In the genomic region with DNA sequence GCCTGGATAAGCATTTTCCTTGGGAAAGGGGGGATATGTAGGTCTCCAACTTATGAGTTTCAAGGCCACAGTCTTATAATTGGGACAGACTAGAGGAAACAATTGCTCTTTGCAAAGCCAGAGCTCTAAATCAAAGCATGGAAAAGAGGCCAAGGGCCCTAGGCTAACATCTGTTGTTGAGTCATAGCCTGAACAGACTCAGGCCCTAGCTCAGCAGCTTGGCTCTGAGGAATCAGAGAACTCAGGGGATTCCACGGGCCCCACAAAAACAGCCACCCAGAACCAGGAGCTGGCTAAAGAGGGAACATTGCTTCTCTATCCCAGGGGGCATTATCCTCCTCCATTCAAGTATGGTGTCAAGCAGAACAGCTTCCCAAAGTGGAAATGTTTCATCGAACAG, we compare ENCODE assay signal across 11 mouse cellular contexts. TPM values are rescaled to one million over a fixed set of nuclear protein-coding genes. Genes with fewer than 3 reads are reported as not detected.
DNase-seq lines count a peak whose midpoint lies in the region; TF ChIP-seq lines count a peak whose summit lies in the region.
"Had no signal": no experiment of that assay in that cellular context is flagged by ENCODE, and none has a peak within 500 bp of the region (broad histone marks: within the 10 kb centered on the region; RNA-seq: fewer than 3 reads in every experiment).

No protein-coding gene starts in this region.

- H3K27ac ChIP-seq in gastrocnemius, adult 2 months: peak overlapping the region; percentile 65
- H3K27ac ChIP-seq: hindbrain, embryonic 13.5 days had no signal

- DNase-seq in gastrocnemius, adult 2 months: peak; percentile 62
- DNase-seq in gastrocnemius, postnatal 10 days: no peak
- peak; percentile 15 for DNase-seq in 416B (ENCODE audit: low read depth)
- peak; percentile 79 for DNase-seq in adipocyte (ENCODE audit: low spot score)
- peak; percentile 44 for DNase-seq in gastrocnemius, postnatal 14 days
- DNase-seq in lung, postnatal 4 days: no peak
- DNase-seq in left cerebral cortex, adult 18-20 months (ENCODE audit: low spot score in 2 of 2): no peak
- DNase-seq: thymus, postnatal 14 days had no signal

- TF ChIP-seq CTCF in gastrocnemius, adult 2 months (IDR thresholded peaks at IDR 0.05): no peak

- intact Hi-C loops in gastrocnemius, adult 2 months (cut with DNase I): no loop called here
- intact Hi-C loops in gastrocnemius, postnatal 14 days (cut with DNase I; ENCODE audit: low total_unique reads): no loop called here

- H3K4me3 ChIP-seq in gastrocnemius, adult 2 months: no peak overlapping the region
- H3K4me3 ChIP-seq: hindbrain, embryonic 13.5 days had no signal

RNA-seq across cellular contexts. Expression of gene Snx27, which starts 28.1 kb away (rescaled TPM):
- total RNA-seq in gastrocnemius, adult 2 months (2021): 10 to 100 TPM; 35.7 to 37.1 TPM
- 10 to 100 TPM; 29.5 to 37.1 TPM for total RNA-seq in gastrocnemius, postnatal 10 days (2021)
- total RNA-seq in gastrocnemius, postnatal 14 days (2021): 10 to 100 TPM; 23.8 to 25.1 TPM
- total RNA-seq in left cerebral cortex, adult 18-20 months (2021): 100 to 1,000 TPM; 106 TPM

RNA-seq across cellular contexts. Expression of gene Gm10972, which starts 32.3 kb away (rescaled TPM):
- not detected for total RNA-seq in gastrocnemius, adult 2 months (2021)
- total RNA-seq in gastrocnemius, postnatal 10 days (2021): not detected
- total RNA-seq in gastrocnemius, postnatal 14 days (2021): not detected
- not detected for total RNA-seq in left cerebral cortex, adult 18-20 months (2021)
- total RNA-seq: G1E; megakaryocyte, adult 5-6 weeks had no signal

RNA-seq across cellular contexts. Expression of gene Tuft1, which starts 48.1 kb away (rescaled TPM):
- total RNA-seq in gastrocnemius, adult 2 months (2021): 1 to 10 TPM in 1 of 2 experiments, under 1 TPM in 1; 0.92 to 2.2 TPM
- total RNA-seq in gastrocnemius, postnatal 10 days (2021): 1 to 10 TPM; 1.1 to 1.2 TPM
- total RNA-seq in gastrocnemius, postnatal 14 days (2021): 1 to 10 TPM in 1 of 2 experiments, under 1 TPM in 1; 0.98 to 1.4 TPM
- total RNA-seq in left cerebral cortex, adult 18-20 months (2021): 1 to 10 TPM; 2.5 to 2.8 TPM

Comparison
In these comparisons a context has a peak if more than half of its experiments do, and no peak if none do; other contexts are left out.
1. DNase-seq: peak in gastrocnemius, adult 2 months (single experiment), 416B (single experiment), adipocyte (single experiment) and gastrocnemius, postnatal 14 days (single experiment); none in gastrocnemius, postnatal 10 days (single experiment), lung, postnatal 4 days (0 of 2) and left cerebral cortex, adult 18-20 months (0 of 2).